Mouse (Mus musculus) embryonic fibroblast, embryonic 13.5 days (primary cell): ENCODE results near the gene Wfdc6a.

Experiments used
- CTCF ChIP-seq: IDR thresholded peaks from 2 replicates; pipeline ENCODE4 v1.5.1; 2011; ENCODE audit warnings: mild to moderate bottlenecking, control low read depth, low read length, moderate library complexity, borderline replicate concordance; ENCODE audit not compliant: insufficient read depth
- POLR2A ChIP-seq: IDR thresholded peaks from 2 replicates; pipeline ENCODE4 v1.6.1; 2011; ENCODE audit warnings: low read depth, mild to moderate bottlenecking, control low read depth, low read length, moderate library complexity

DNA sequence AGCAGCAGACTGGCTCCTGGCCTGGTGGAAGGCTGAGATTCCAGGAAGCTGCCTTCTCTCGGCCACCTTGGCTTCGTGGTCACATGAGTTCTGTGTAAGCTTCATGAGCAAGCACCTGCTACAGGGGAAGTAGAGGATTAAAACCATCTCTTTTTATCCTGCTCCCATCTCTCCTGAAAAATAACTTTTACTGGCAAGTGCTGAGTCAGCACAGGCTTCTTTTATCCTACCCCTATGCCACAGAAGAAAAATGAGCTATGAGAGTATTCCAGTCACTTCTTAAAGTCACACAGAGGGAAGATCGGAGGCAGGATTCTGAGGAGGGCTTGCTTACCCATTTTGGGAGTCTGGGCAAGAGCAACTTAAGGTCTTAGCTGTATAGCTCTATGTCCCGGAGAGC is 48.2 kb downstream of the Wfdc6a start:
- TF ChIP-seq CTCF: no peak
- no peak for TF ChIP-seq POLR2A
